Mouse (Mus musculus) right cerebral cortex, postnatal 36 days (tissue): Measurements from ENCODE around the gene Prkaa2.

Experiments used
- DNase-seq, 2 experiments: peaks; one replicate each; pipeline ENCODE4 v3.0.0; 2022; ENCODE audit warnings: low spot score in 2 of 2, mixed read lengths in 1 of 2

Prkaa2 gene

DNA sequence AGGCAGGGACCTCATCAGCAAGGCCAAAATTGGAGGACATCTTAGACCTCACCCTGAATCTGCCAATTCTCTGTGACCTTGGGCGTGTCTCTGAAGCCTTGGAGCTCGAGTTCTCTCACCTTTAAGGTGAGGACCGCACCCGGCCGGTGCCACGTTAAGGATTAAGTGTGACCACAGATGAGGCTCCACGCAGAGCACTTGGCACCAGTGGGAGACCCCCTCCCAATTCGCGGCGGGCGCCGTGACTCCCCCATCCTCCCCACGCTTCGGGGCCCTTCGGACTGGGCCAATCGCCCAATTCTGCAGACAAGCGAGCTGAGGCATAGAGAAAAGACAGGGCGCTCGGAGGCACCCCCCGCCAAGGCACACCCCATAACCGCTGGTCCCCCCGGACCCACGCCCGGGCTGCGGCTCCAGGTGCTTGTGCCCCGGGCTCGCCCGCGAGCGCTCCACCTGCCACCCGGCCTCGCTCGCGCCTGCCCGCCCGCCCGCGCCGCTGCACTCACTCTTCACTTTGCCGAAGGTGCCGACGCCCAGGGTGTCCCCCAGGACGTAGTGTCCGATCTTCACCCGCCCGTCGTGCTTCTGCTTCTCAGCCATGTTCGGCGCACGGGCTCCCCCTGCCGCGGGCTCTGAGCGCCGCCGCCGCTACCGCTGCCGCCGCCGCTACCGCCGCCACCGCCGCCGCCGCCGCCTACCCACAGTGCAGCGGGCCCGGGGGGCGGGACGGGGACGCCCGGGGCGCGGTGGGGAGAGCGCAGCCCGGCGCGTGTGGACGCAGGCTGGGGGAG lies at the start of gene Prkaa2:
Prkaa2 (minus strand) TSS at position 692 of the 791 bp plus-strand sequence.
- DNase-seq, result peak; percentile 59 to 73

GRCm38 (mm10) chr4:105159531-105159870 lies 49.8 kb upstream of the Prkaa2 start:
- no peak for DNase-seq

DNA sequence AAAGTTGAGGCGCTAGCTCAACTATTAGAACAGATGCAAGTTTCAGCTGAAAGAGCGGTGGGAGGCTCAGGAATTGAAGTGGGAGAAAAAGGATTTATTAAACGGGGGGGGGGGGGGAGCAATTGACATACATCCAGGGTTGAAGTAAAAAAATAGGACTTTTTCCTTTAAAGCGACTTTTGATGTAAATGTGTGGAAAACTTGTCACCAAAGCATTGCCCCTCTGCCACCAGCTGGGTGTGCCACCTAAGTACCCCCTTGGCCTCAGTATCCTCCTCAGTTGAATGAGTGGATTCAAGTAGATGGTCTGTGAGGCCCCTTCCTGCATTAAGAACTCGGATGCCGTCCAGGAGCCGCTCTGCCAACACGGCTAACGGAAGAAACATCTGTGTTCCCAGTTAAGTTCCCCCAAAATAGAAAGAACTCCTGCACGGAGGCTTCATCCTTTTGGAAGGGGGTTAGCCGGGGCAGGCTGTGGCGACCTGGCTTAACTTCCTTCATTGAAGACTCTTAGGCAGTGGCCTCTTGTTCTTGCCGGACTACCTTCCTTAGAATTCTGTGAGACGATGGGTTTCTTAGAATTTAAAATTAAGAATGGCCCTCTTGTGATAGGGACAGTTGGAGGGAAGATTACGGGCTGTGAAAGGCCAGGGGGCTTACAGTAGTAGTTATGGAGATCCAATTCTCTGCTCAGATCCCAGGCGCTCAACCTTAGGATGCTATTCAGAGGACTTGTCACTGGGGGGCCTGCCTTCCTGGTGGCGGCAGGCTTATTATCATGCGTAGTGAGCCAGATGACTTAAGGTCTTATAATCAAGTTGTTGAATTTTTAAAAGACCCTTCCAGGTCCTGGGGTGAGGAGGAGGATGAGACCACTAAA lies 49.2 kb upstream of the Prkaa2 start:
- DNase-seq, result no peak

GRCm38 (mm10) chr4:105158169-105158555 lies 48.5 kb upstream of the Prkaa2 start:
- DNase-seq, result peak; percentile 52 to 64

GRCm38 (mm10) chr4:105157276-105158168 lies 47.8 kb upstream of the Prkaa2 start, which contains the start of gene Plpp3:
Gene Plpp3, plus strand, starts transcription at chr4:105157347.
- peak; percentile 63 to 66 for DNase-seq

DNA sequence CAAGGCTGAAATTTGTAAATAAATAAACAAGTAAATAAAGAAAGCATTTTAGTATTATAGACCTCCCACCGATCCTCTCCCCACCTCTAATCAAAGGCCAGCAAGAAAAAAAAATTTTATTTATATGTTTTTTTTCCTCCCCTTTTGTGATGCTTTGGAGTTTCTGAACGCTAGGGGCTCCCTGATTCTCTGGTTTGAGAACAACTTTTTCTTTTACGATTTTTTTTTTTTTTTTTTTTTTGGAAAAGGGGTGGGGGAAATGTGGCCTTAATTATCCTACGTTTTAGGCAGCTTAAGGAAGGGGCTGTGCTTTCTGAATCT lies 47.2 kb upstream of the Prkaa2 start:
- DNase-seq, result no peak

DNA sequence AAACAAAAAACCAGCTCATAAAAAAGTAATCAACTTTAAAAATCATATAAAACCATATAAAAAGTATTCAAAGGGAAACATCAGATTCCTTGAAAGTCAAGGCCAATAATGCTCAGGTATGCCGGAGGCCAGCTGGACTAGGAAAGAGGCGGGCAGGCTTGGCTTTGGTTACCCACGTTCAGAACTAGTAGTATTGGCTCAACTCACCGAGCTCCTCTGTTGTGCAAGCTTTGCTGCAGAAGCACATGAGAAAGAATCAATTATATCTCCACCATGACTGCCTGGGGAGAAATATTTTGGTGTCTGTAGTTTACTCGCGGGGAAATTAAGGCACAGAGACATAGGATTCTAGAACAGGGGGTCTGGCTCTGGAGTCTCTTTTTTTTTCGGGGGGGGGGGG lies 46.6 kb upstream of the Prkaa2 start:
- DNase-seq, result no peak

DNA sequence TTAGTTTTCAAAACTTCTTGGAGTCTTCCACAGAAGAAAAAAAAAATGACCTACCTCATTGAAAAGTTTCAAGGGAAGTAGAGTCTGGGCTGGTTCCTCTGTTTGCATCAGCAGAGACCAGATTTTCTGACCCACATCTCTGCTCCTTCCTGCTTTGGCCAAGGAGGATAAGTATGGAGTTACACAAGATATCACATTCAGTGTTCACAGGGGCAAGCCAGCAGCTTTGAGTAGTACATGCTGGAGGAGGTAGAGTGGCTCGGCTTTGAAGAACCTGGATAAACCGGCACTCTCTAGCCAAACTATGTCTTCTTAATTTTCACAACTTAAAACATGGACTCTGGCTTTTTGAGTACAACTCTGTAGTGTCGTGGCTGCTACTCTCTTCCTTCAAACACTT lies 43.5 kb upstream of the Prkaa2 start:
- no peak for DNase-seq

- DNase-seq, result peak; percentile 66 to 69
Measured at GRCm38 (mm10) chr4:105151911-105152690, 42.4 kb upstream of the Prkaa2 start.

DNA sequence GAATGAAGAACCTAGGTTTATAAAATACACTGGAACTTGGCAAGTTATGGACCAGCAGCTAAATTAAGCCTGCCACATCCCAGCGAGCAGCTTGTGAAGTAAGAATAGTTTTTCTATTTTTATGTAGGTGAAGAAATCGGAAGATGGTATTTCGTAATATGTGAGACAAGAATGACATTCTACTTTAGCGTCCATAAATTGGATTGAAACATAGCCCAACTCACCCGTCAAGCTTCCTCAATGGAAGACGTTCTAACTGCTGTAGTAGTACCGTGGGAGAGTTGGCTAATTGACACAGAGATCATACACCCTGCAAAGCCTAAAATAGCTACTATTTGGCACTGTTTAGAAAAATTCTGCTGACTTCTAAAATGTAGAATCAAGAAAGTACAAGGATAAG lies 39.8 kb upstream of the Prkaa2 start:
- no peak for DNase-seq

DNA sequence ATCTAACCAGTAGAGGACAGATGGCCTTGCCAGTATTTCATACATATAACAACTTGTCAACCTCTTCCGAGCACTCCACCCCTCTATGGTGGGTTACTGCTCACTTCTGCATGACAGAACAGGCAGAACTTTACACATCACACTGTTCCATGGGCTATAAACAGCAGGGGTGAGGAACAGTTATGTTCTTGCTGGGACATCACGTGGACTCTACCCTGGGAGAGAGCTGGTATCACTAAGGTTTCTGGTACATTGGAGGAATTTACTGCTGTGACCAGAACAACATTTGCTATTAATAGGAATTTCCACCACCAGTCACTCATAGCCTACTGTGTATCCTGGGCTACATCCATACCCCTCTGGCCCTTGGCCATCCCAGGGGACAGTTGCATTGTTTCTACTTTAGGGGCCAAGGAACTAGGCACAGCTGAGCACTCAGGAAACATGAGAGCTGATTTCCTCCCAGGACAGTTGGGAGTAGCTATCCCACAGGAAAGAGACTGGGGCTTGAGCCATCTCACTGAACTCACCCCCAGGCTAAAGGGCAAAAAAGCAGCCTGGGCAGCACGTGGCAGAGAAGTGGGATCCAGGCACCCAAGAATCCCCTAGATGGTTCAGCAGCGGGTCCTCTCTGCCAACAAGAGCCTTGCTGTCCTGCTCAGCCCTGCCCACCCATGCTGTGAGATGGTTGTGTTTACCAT lies 23.8 kb upstream of the Prkaa2 start:
- DNase-seq, result no peak

- DNase-seq, result no peak
Measured at GRCm38 (mm10) chr4:105131756-105132314, 22.1 kb upstream of the Prkaa2 start.

- no peak for DNase-seq
Measured at GRCm38 (mm10) chr4:105129212-105129611, 19.5 kb upstream of the Prkaa2 start.

DNA sequence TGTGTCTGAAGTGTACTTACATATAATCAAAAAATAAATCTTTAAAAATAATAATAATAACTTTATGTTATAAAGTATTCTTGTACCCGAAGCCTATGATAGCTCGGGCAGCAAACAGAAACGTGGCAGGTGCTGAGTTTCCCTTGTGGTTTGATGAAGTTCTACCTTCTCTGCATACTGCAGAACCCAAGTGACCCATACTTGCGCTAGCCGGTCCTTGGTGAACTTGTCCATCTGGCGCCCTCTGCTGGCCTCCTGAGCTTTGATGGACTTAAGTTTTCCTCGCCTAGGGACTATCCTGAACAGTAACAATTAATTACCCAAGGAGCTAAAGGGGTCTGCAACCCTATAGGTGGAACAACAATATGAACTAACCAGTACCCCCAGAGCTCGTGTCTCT lies 12.7 kb upstream of the Prkaa2 start:
- peak; percentile 33 to 44 for DNase-seq

GRCm38 (mm10) chr4:105121081-105121480 lies 11.4 kb upstream of the Prkaa2 start:
- peak in 1 of 2 experiments; percentile 50 for DNase-seq

DNA sequence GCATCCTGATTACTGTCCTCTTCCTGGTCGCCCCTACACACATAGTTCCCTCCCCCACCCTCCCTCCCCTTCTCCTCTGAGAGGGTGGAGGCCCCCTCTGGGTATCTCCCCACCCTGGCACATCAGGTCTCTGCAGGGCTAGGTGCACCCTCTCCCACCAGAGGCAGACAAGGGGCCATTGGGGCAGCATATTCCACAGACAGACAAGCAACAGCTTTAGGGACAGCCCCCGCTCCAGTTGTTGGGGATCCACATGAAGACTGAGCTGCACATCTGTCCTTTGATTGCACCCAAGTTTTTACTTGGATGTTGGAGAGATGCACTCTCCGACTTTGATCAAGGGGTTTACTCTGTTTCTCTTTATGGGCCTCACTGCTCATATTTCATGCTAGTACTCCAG lies 3.8 kb upstream of the Prkaa2 start:
- no peak for DNase-seq

- no peak for DNase-seq
Measured at GRCm38 (mm10) chr4:105113042-105113441, 3.4 kb upstream of the Prkaa2 start.

- DNase-seq, result no peak
Measured at GRCm38 (mm10) chr4:105111770-105112169, 2.1 kb upstream of the Prkaa2 start.

GRCm38 (mm10) chr4:105110684-105111035 lies 970 bp upstream of the Prkaa2 start:
- DNase-seq, result no peak

GRCm38 (mm10) chr4:105109990-105110683 lies 447 bp upstream of the Prkaa2 start:
- peak; percentile 50 to 58 for DNase-seq
